In the genomic region with DNA sequence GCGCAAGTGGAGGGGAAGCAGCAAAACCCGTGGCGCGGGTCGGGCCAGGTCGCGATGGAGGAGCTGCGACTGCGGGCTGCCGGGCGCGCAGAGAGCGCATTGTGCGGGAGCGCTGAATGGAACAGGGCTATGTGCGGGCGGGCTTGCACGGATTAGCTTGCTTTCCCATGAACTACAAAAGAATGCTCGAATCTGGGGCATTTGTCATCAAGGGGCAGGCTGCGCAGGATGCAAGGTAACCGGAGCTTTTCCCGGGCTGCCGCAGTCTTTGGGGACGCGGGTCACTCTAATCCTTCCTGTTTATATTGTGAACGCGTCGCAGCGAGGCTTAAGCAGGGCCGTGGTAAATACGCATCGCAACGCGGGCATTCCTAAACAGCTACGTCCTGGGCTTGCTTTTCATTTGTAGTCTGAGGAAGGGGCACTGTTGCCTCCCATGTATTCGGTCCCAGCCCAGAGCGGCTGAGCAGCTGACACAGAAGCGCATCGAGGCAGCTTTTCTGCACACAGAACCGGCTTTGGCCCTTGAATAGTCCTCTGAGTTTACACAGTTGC, we compare ENCODE assay signal across 8 mouse cellular contexts.
DNase-seq lines count a peak whose midpoint lies in the region; ATAC-seq and TF ChIP-seq lines count a peak whose summit lies in the region.

No protein-coding gene starts in this region.

- no peak for TF ChIP-seq EP300 in lung, postnatal 0 days (IDR thresholded peaks at IDR 0.05)

- no peaks in the 10 kb centered on the region; the same call in 1 of the 2 replicates for H3K4me1 ChIP-seq in heart, embryonic 11.5 days (ENCODE audit: control insufficient read depth, insufficient read depth, low read length)
- H3K4me1 ChIP-seq in embryonic facial prominence, embryonic 11.5 days (ENCODE audit: control insufficient read depth, insufficient read depth, low read length): no peaks in the 10 kb centered on the region
- peaks cover 3% of the 10 kb centered on the region for H3K4me1 ChIP-seq in hindbrain, embryonic 16.5 days (ENCODE audit: control insufficient read depth, insufficient read depth, low read depth, low read length)
- no peaks in the 10 kb centered on the region for H3K4me1 ChIP-seq in lung, postnatal 0 days (ENCODE audit: insufficient read depth, low read depth, low read length)

- no peak for ATAC-seq in heart, embryonic 11.5 days (replicated peaks; ENCODE audit: insufficient number of reproducible peaks, low FRiP score, low TSS enrichment)
- peak; percentile 55; the same call in 1 of the 2 replicates for ATAC-seq in embryonic facial prominence, embryonic 11.5 days (replicated peaks; ENCODE audit: insufficient number of reproducible peaks, low FRiP score, low TSS enrichment, low read depth)
- ATAC-seq in hindbrain, embryonic 16.5 days: peak; percentile 85
- ATAC-seq in lung, postnatal 0 days: no peak
- no peak for ATAC-seq in erythroid progenitor cell, adult 5-6 weeks (replicated peaks; ENCODE audit: low FRiP score, poor library complexity, severe bottlenecking)

- TF ChIP-seq CTCF in lung, postnatal 0 days (IDR thresholded peaks at IDR 0.05): no peak

- WGBS in heart, embryonic 11.5 days (ENCODE audit: insufficient replicate concordance): under 1% methylated on average over 40 of the region's 40 CpGs
- under 1% methylated on average over 40 of the region's 40 CpGs for WGBS in embryonic facial prominence, embryonic 11.5 days
- WGBS in hindbrain, embryonic 16.5 days: under 1% methylated on average over 40 of the region's 40 CpGs
- WGBS in lung, postnatal 0 days: 1% methylated on average over 40 of the region's 40 CpGs

- H3K36me3 ChIP-seq in heart, embryonic 11.5 days (ENCODE audit: control insufficient read depth, insufficient read depth, low read length): no peaks in the 10 kb centered on the region
- H3K36me3 ChIP-seq in embryonic facial prominence, embryonic 11.5 days (replicated peaks; ENCODE audit: control insufficient read depth, insufficient read depth, low read depth, low read length): no peaks in the 10 kb centered on the region
- no peaks in the 10 kb centered on the region for H3K36me3 ChIP-seq in hindbrain, embryonic 16.5 days (ENCODE audit: control insufficient read depth, insufficient read depth, low read length)
- H3K36me3 ChIP-seq in lung, postnatal 0 days (ENCODE audit: insufficient read depth, low read length): no peaks in the 10 kb centered on the region

- DNase-seq in heart, postnatal 4 days: no peak
- peak; percentile 10 for DNase-seq in adrenal gland, adult 2 months
- peak; percentile 69 for DNase-seq in embryonic facial prominence, embryonic 11.5 days (ENCODE audit: low spot score)
- DNase-seq in lung, postnatal 0 days (ENCODE audit: low spot score): no peak
- DNase-seq in retina, postnatal 7 days (ENCODE audit: low read depth, low spot score): peak; percentile 23

- 0 out of 2 replicates have a peak, but pooled peaks cover 2% of the 10 kb centered on the region for H3K9me3 ChIP-seq in heart, embryonic 11.5 days (replicated peaks; ENCODE audit: control insufficient read depth, low read length)
- no peaks in the 10 kb centered on the region for H3K9me3 ChIP-seq in embryonic facial prominence, embryonic 11.5 days (replicated peaks; ENCODE audit: control insufficient read depth, low read length)
- no peaks in the 10 kb centered on the region for H3K9me3 ChIP-seq in hindbrain, embryonic 16.5 days (ENCODE audit: control insufficient read depth, low read length)
- no peaks in the 10 kb centered on the region for H3K9me3 ChIP-seq in lung, postnatal 0 days (ENCODE audit: low read length)

- peak overlapping the region; percentile 39 for H3K9ac ChIP-seq in heart, embryonic 11.5 days (ENCODE audit: low read depth, low read length)
- H3K9ac ChIP-seq in embryonic facial prominence, embryonic 11.5 days (replicated peaks; ENCODE audit: low read length): peak overlapping the region; percentile 56
- H3K9ac ChIP-seq in hindbrain, embryonic 16.5 days (ENCODE audit: low read depth, low read length): peak overlapping the region; percentile 58
- peak overlapping the region; percentile 12; the same call in 1 of the 2 replicates for H3K9ac ChIP-seq in lung, postnatal 0 days (replicated peaks; ENCODE audit: low read depth)

- peak overlapping the region; percentile 79 for H3K4me2 ChIP-seq in heart, embryonic 11.5 days
- H3K4me2 ChIP-seq in embryonic facial prominence, embryonic 11.5 days (ENCODE audit: low read depth, low read length): peak overlapping the region; percentile 74
- H3K4me2 ChIP-seq in hindbrain, embryonic 16.5 days (ENCODE audit: low read length): peak overlapping the region; percentile 70
- peak overlapping the region; percentile 58 for H3K4me2 ChIP-seq in lung, postnatal 0 days (replicated peaks; ENCODE audit: low read depth, low read length)

- H3K27ac ChIP-seq in heart, embryonic 11.5 days (ENCODE audit: low read depth, low read length): no peak overlapping the region
- H3K27ac ChIP-seq in embryonic facial prominence, embryonic 11.5 days (replicated peaks; ENCODE audit: low read depth, low read length): no peak overlapping the region
- no peak overlapping the region for H3K27ac ChIP-seq in hindbrain, embryonic 16.5 days (ENCODE audit: low read depth, low read length)
- H3K27ac ChIP-seq in lung, postnatal 0 days (ENCODE audit: low read length): no peak overlapping the region

- 0 out of 2 replicates have a peak, but pooled peaks cover 3% of the 10 kb centered on the region for H3K27me3 ChIP-seq in heart, embryonic 11.5 days (ENCODE audit: control insufficient read depth, insufficient read depth, low read length)
- no peaks in the 10 kb centered on the region for H3K27me3 ChIP-seq in embryonic facial prominence, embryonic 11.5 days (ENCODE audit: control insufficient read depth, insufficient read depth, low read length)
- no peaks in the 10 kb centered on the region for H3K27me3 ChIP-seq in hindbrain, embryonic 16.5 days (replicated peaks; ENCODE audit: control insufficient read depth, insufficient read depth, low read length)
- no peaks in the 10 kb centered on the region for H3K27me3 ChIP-seq in lung, postnatal 0 days (replicated peaks; ENCODE audit: insufficient read depth, low read length)

- H3K4me3 ChIP-seq in heart, embryonic 11.5 days (ENCODE audit: low read depth, low read length): peak overlapping the region; percentile 47
- peak overlapping the region; percentile 36 for H3K4me3 ChIP-seq in embryonic facial prominence, embryonic 11.5 days (ENCODE audit: low read depth, low read length)
- H3K4me3 ChIP-seq in hindbrain, embryonic 16.5 days (ENCODE audit: low read length): peak overlapping the region; percentile 45
- peak overlapping the region; percentile 39 for H3K4me3 ChIP-seq in lung, postnatal 0 days (ENCODE audit: low read depth, low read length)

Comparison
In these comparisons a context has a peak if more than half of its experiments do, and no peak if none do; other contexts are left out.
1. ATAC-seq: peak in embryonic facial prominence, embryonic 11.5 days (single experiment) and hindbrain, embryonic 16.5 days (single experiment); none in heart, embryonic 11.5 days (single experiment), lung, postnatal 0 days (single experiment) and erythroid progenitor cell, adult 5-6 weeks (single experiment).
2. DNase-seq: peak in adrenal gland, adult 2 months (single experiment), embryonic facial prominence, embryonic 11.5 days (single experiment) and retina, postnatal 7 days (single experiment); none in heart, postnatal 4 days (single experiment) and lung, postnatal 0 days (single experiment).
3. Peak in every context shown above with its lines, with median percentiles within 50 percentile points of each other: H3K4me2 ChIP-seq, H3K4me3 ChIP-seq and H3K9ac ChIP-seq.